Mouse (Mus musculus): ENCODE results near the gene March9. TPM values are rescaled to one million over a fixed set of nuclear protein-coding genes. Genes with fewer than 3 reads are reported as not detected.
A peak's percentile ranks its signal among the peaks of the same experiment; 100 is the strongest.
"Not testable (repeated sequence)": the region's sequence is repeated elsewhere in the genome, so short reads cannot be mapped to it uniquely, and the experiment has no call there.

March9 gene
- total RNA-seq, 2 experiments from 2014 or later = 0.64 to 0.66 TPM

DNA sequence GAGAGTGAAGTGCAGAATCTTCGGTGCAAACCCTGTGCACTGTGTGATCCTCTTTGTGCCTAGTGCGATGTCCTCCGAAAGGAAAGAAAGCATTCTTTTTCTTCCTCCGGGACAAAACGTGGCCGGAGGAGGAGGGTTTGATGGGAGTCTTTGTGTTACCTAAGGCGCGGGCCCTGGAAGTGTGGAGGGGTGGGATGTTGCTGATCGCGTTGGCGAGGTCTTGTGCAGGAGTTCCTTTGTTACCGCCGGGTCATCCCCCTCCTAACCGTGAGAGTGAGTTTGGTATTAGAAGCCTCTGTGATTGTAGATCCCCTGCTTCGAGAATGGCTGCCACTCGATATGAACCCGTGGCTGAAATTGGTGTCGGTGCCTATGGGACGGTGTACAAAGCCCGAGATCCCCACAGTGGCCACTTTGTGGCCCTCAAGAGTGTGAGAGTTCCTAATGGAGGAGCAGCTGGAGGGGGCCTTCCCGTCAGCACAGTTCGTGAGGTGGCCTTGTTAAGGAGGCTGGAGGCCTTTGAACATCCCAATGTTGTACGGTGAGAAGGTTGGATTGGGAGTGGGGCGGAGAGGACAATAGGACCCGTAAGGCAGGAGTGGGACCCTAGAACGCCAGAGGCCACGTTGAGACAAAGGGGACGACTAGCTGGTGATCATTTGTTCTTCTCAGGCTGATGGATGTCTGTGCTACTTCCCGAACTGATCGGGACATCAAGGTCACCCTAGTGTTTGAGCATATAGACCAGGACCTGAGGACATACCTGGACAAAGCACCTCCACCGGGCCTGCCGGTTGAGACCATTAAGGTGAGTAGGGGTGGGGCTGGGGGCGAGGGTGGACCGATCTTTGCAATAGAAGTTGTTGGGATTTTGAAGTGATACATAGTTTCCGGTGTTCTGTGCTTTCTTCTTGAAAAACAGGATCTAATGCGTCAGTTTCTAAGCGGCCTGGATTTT, 4.2 kb upstream of the March9 start:
- intact Hi-C loops (cut with DNase I) = no loop called here
- DNase-seq = no peak

DNA sequence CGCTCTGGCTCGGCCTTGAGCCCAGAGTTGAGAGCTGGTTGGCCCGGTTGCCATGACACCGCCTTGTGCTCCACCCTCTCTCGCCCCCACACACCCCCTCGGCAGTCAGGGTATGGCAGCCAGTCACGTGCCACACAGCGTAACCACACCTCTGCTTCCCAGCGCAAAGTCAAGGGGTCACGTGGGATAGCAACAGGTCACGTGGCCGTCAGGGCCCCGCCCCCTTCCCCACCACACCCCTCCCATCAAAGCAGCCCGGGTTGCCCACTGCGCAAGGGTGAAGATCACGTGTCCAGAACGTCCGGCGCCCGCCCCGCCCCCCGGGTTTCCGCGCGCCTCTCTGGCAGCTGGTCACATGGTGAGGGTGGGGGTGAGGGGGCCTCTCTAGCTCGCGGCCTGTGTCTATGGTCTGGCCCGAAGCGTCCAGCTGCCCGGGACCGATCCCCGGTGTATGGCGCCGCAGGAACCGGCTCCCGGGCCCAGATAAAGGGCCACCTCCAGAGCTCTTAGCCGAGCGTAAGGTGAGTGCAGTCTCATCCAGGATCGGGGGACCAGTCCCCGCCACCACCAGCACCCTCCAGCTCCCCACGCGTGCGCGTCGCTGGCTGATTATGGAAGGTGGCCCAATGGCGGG, 3.4 kb upstream of the March9 start, which contains the start of gene Cdk4:
Cdk4 (plus strand) TSS at position 296 of the 634 bp plus-strand sequence.
- intact Hi-C loops (cut with DNase I) = no loop called here
- DNase-seq = peak; percentile 97

DNA sequence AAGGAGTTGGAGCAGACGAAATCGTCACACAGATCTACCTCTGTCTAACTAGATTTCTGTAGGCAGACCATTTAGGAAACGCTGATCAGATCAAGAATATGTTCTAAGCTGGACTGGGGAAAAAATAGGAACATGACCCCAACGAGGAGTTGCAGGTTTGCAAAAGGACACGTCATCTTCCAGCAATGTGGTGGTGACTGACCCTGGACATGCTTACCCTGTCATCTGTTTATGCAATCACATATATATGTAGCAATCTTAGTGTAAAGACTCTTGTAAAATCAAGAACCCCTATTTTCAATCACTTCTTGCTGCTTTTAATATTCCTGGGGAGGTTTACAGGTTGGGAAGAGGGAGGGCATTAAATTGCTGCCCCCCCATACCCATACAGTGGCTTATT, 2.5 kb upstream of the March9 start:
- intact Hi-C loops (cut with DNase I) = no loop called here
- DNase-seq = no peak

DNA sequence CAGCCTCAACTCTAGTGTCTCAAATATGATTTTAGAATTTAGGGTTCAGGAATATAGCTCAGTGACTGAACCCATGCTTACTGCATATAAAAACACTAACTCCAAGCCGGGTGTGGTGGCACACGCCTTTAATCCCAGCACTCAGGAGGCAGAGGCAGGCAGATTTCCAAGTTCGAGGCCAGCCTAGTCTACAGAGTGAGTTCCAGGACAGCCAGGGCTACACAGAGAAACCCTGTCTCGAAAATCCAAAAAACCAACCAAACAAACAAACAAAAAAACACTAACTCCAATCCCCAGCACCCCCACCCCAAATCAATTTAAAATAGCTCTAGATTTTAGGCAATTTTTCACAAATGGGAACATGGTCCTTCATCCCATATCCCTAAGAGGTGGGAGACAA, 2.1 kb upstream of the March9 start:
- DNase-seq; intact Hi-C loops (cut with DNase I): not testable (repeated sequence)

DNA sequence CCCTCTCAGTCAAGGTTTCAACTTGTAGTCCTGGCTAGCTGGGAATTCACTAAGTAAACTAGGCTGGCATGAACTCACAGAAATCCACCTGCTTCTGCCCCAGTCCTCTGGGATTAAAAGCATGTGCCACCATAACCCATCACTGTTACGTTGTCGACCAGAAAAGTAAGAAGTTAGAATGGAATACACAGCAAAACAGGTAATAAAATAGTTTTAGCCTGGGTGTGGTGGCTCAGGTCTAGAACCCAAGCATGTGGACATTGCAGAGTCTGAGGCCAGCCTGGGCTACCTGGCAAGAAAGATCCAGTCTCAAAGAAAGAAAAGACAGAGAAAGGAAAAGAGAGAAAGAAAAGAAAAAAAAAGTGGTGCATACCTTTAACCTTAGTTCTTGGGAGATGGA, 1.5 kb upstream of the March9 start:
- DNase-seq = no peak
- intact Hi-C loops (cut with DNase I) = no loop called here

DNA sequence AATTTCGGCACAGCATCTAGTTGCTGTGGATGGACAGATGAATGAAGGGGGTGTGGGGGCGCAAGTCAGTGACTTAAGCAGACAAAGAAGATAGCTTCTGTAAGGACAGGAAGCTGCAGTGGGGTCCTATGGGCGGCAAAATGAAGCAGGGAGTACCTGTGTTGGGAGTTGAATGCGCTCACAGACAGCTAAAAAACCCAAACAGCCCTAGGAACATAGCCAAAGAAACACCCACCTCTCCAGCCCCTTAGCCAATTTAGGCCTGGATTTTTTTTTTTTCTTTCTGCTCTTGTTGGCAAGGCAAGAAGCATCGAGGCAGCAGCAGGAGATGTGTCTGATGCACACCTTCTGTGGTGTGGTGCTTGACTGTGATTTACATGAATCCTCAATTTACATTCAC, 1.1 kb upstream of the March9 start:
- DNase-seq = no peak
- intact Hi-C loops (cut with DNase I) = no loop called here

DNA sequence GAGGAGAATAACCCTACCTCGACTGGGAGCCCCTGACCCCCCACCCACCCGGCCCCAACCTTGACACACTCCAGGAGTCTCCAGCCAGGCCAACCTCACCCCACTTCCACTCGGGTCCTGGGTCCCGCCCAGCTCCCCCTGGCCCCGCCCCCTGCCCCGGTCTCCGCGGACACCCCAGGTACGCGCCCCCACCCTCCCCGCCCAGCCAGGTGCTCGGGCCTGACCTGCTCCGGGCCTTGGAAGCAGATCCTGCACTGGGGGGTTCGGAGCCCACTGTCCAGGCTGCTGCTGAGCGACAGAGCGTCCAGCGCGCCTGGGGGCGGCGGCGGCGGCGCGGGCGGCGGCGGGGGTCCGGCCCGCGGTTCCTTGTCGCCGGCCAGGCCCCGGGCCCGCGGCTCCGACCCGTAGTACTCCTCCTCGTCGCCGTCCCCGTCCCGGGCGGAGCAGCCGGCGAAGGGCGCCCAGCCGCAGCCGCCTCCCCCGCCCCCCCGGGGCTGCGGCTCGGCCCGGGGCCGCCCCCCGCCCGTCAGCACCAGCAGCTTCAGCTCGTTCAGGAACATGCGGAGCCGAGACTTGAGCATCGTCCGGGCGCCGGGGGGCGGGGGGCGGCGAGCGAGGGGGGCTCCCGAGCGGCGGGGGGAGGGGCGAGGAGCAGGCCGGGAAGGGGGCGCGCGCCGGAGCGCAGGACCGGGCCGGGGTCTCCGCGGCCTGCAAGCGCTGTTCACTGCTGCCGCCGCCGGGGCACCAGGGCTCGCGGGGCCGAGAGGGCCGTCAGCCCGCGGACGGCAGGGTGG, 613 bp downstream of the March9 start:
- DNase-seq = no peak
- intact Hi-C loops (cut with DNase I) = no loop called here

DNA sequence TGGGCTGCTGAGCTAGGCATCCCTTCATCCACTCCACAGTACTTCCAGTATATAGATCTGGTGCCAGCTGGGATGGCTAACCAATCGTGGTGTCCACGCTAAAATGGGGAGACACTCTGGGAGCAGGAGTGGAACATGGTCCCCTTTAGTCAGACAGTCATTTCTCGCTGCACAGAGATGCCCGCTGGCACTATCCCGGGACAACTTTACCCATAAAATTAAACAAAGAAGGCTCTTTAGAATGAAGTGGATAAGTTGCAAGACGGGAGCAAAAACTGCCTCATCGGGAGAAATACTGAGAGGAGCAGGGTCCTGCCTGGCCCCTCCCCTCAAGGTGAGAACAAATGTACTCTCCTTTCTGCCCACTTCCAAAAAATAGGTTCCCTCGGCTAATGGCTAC, 1.3 kb downstream of the March9 start:
- no peak for DNase-seq
- intact Hi-C loops (cut with DNase I) = no loop called here

DNA sequence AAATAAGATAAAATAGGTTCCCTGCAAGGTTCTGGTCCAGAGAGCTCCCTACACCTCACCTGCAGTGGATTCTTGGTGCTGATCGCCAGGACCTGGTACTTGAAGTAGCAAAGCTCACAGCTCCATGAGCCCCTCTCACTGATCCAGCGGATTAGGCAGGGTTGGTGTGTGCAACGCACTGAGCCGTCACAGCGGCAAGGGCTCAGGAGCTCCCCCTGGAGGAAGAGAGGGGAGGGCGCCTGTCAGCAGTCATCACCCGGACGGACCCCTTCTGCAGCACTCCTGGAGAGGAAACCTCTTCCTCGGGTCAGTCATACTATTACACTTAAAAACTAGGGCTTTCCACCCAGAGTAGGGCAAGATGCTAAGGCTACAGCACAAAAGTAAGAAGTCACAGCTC, 1.8 kb downstream of the March9 start:
- peak; percentile 60 to 61 for DNase-seq
- intact Hi-C loops (cut with DNase I) = no loop called here

DNA sequence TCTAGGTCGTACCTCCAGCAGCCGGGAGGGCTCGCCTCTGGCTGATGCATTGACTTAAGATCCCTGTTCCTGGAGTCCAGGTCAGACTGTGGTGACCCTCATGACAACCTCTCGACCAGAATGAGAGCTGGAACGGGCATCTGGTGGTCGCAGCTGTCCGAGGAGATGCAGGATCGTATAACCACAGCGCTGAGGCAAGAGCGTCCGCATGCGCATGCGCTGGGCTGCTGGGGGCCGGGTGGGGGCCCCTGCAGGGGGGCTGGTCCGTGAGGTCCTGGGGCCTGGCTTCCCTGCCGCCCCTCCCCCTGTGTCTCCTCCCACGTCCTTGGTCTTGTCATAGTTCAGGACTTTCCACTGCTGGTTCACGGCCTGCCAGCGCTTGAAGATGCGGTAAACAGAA, 3.5 kb downstream of the March9 start:
- intact Hi-C loops (cut with DNase I) = no loop called here
- DNase-seq = no peak

DNA sequence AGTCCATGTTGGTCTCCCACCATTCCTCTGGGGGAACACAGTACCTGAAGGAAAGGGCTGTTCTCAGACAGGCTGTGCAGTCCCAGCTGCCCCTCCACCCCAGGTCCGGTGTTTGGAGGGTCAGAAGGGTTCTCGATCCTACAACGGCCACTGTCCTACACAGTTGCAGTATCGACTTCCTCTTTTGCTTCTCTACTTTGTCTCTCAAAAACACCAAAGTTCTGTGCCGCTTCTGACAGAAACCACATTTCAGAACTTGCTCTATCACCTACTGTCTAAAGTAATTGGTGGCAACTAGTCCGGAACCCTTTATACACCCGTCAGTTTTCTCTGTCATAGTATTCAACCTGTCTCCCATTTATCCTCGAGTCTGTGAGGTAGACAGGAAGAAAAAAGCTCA, 4.6 kb downstream of the March9 start:
- intact Hi-C loops (cut with DNase I) = no loop called here
- DNase-seq = no peak

DNA sequence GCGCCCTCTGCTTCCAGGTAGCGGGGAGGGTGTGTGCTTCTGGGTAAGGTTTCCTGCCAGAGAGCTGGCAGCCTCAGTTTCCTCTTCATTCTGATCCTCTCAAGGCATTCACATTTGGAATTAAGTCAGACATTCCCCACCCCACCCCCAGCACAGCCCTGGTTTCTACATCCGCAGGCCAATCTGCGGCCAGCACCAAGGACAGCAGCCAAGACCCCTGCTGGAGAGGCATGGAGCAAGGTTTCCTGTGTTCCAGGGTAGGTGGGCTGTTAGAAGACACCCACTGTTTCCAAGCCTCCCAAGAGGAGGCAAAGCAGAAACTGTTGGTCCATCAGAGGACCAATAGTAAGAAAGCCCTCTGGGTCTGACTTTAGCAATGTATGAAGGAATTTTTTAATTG, 5.3 kb downstream of the March9 start:
- no peak for DNase-seq
- intact Hi-C loops (cut with DNase I) = no loop called here

DNA sequence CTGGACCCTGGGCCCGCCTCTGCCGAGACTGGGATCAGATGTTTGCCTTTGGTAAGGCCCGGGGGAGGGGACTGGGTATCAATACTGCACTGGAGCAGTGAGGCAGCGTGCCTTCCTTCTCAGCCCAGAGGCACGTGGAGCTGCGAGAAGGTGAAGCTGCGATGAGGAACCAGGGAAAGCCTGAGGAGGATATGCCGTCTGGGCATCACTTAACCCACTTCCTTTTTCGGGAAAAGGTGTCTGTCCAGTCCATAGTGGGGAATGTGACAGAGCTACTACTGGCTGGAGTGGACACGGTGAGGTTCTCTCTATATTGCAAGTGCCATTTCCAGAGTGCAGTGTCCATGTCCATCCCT, 9.9 kb downstream of the March9 start:
- no peak for DNase-seq
- intact Hi-C loops (cut with DNase I) = no loop called here

DNA sequence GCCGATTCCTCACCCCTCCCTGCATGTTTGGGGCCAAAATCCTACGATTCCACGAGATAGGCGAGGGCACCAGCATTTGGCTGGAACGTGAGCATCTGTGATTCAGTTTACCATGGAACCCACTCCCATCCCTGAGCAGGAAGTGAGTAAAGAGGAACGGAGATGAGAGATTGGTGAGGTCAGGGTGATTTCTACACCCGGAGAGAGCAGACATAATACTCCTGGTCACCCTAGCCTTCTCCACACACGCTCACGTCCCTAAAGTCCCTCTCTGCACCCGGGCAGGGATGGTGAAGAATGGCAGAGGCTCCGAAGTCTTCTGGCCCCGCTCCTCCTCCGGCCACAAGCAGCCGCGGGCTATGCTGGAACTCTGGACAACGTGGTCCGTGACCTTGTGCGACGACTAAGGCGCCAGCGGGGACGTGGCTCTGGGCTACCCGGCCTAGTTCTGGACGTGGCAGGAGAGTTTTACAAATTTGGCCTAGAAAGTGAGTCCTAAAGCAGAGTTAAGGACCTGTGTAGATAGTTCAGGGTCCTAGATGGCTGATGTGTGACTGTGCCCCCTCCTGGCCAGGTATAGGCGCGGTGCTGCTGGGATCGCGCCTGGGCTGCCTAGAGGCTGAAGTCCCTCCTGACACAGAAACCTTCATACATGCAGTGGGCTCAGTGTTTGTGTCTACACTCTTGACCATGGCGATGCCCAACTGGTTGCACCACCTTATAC, 10.4 kb downstream of the March9 start:
- no peak for DNase-seq
- intact Hi-C loops (cut with DNase I) = no loop called here

DNA sequence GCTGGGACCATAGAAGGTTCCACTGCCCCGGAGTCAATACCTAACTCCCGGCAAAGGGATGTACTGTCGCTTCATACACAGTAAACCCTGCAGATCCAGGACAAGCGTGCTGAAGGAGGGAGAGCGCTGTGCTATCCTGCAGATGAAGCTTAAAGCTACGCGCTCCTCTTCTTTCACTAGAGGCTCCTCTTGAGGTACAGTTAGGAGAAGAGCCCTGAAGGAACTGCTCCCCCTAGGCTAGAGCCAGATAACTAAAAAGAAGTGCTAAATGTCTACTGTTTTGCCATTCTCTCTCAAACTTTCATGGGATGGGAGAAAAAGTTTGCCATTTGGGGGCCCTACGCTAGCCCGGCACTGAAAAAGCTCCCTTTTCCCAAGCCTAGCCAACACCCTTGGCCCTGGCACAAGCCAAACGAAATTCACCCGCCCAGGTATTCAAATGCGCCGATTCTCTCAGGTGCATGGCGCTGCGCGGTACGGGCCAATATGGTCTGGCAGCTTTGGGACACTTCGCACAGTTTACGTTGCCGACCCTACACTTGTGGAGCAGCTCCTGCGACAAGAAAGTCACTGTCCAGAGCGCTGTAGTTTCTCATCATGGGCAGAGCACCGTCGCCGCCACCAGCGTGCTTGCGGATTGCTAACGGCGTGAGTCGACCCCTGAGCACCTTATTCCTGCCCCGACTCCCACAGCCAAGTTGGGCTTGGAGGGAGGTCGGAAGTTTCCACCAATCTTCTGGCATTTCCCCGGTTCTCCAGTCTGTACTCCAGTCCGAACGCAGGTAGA, 11.2 kb downstream of the March9 start:
- intact Hi-C loops (cut with DNase I) = no loop called here
- no peak for DNase-seq

DNA sequence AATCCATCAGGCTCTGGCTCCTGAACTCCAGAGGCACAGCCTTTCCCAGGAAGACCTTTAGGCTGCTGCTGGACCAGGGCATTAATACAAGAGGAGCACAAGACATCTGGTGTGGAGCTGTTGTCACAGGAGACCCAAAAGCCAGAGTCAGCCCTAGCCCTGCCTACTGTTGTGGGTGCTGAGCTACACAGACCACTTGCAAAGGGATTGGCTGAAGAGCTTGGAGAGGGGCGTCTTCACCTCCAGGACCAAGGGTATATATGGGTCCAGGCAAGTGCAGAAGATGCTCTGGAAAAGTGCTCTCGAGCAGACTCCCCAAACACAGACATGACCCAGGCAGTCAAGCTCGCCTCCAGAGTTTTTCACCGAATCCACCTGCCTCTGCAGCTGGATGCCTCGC, 12.0 kb downstream of the March9 start, which contains the start of gene Cyp27b1:
Cyp27b1 (plus strand) TSS at position 297 of the 400 bp plus-strand sequence.
- intact Hi-C loops (cut with DNase I) = no loop called here
- no peak for DNase-seq

DNA sequence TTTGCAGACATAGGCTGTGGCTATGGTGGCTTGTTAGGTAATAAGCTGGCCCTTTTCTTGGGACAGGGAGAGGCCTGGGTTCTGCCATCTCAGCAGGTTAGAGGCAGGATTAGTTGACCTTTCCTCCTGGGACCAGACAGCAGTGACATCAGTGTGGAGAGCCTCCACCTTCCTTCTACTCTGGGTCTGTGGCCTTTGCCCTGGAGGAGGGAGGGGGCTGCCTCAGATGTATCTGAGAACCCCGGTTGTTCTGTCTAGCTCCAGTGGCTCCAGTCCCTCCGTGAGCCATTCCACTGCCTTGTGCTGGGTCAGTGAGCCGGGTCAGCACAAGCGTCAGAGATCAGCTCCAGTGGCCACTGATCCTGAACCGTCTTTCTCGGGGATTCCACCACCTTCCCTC, 16.8 kb downstream of the March9 start:
- DNase-seq = no peak
- intact Hi-C loops (cut with DNase I) = no loop called here

DNA sequence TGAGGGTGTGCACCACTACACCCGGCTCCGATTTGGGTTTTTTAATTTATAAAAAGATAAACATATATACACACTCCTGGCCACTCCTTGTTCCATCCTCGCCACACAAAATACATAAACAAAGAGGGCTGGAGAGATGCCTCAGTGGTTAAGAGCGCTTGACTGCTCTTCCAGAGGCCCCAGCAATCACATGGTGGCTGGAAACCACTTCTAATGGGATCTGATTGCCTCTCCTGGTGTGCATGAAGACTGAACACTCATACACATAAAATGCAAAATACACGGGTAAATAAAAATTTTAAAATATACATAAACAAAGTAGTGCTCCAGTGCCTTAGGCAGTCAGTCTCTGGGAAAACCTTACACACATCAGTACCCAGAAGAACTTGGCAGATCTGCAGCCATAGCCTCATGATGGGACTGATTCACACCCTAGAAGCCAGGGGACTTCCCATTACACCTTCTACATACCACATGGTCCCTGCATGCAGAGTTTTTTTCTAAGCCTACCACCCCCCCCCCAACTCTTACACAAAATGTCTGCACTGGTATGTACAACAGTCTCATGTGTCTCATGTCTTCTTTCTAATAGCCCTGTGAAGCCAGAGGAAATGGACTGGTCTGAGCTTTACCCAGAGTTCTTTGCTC, 17.4 kb downstream of the March9 start:
- intact Hi-C loops (cut with DNase I) = no loop called here
- DNase-seq = no peak

DNA sequence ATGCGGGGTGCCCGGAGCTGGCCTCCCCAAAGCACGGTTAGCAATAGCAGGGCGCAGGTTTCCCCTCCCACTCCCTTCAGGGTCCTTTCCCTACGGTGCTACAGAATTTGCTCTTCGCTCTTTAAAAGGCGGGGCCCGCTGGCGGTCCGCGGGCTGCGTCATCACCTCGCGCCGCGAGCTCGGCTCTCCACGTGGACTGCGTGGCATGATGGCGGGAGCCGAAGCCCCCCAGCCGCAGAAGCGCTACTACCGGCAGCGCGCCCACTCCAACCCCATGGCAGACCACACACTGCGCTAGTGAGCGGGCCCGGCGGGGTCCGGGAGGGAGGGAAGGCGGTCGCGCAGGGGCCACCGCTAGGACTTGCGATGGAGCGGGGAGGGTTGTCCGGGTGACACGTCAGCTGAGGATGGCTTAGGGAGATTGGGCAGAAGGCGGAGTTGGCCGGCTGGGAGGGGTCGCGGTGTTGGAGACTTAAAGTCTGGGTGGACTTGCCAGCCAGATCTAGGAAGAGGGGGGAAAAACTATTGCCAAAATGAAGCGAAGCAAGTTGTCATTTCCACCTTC, 18.1 kb downstream of the March9 start:
- intact Hi-C loops (cut with DNase I) = no loop called here
- DNase-seq = peak; percentile 79 to 88

Data from gastrocnemius, postnatal 36 days (tissue).